Mouse (Mus musculus) heart, adult 10 weeks (tissue): ENCODE measurements around the gene Slc26a3. TPM values are rescaled to one million over a fixed set of nuclear protein-coding genes. Genes with fewer than 3 reads are reported as not detected.

Experiments
- polyA plus RNA-seq: library from polyadenylated mRNA; stranded (reverse); fragments of 350-450 nt; fragmentation: Illumina TruSeq; extraction: RNeasy Lipid Tissue Mini Kit (QIAGEN cat#74804); gene quantifications from one replicate; pipeline ENCODE4 v1.2.3, GENCODE M21; 2014; ENCODE audit warnings: low read depth, low replicate concordance

The Slc26a3 gene
- polyA plus RNA-seq = 2.2 TPM

DNA sequence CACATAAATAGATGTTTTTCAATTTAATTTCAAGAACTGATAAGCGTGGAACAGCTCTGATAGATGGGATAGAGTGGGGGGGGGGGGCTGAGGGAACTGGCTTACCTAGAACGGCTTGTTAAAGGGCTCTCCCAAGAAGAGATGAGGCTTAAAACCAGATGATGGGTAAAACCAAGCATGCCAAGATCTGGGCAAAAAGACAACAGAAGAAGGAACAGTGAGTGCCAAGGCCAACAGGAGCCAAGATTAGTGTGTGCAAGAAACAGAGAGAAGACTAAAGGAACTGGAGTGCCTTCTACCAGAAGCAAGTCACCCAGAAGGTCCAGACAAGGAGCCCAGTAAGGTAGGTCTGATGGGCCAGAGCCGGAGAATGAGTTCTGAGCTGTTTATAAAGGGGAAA lies at the start of gene Slc26a3:
Slc26a3 (plus strand) TSS at position 301 of the 400 bp plus-strand sequence.

DNA sequence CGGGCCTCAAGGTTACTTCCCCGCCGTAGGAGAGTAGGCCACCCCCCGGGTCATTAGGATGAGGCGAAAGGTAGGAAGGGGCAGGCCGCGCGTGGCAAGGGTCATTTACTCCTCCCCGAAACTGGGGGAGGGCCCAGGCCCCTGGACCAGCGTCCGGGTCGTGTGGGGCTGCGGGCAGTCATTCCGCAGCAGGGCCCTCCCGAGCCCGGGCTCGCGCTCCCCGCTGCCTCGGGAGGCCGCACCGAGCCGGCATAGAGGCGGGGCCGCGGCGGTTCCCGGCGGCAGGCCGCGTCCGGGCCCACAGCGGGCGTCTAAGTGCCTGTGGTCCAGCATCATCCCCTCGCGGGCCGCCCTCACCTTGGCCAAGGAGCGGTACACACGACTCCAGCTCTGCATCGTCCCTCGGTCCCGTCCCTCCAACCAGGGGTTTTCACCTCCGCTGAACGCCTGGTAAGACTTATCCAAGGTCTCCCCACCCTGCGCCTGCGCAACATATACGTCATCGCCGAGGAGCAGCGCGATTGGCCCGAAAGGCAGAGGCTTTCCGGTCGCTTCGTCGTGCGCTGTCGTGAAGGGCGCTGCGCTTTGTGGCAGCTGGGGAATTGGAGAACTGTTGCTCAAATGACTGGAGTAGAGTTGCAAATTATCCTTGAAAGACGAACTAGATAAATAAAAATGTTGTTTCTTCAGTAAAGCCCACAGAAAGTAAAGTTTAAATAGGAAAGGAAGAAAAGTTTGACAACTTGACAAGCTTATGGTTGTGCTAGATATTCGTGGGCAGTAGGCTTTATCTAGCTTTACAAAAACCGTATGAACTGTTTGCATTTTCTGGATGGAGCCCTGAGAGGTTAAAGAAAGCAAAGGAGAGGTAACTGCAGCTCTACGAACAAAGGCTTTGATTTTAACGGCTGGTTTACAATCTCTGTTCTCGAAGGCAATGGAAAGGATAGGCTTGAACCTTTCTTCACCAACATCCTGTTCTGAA lies 39.4 kb upstream of the Slc26a3 start, which contains the start of gene Dld:
Dld (minus strand) TSS at position 510 of the 985 bp plus-strand sequence.

DNA sequence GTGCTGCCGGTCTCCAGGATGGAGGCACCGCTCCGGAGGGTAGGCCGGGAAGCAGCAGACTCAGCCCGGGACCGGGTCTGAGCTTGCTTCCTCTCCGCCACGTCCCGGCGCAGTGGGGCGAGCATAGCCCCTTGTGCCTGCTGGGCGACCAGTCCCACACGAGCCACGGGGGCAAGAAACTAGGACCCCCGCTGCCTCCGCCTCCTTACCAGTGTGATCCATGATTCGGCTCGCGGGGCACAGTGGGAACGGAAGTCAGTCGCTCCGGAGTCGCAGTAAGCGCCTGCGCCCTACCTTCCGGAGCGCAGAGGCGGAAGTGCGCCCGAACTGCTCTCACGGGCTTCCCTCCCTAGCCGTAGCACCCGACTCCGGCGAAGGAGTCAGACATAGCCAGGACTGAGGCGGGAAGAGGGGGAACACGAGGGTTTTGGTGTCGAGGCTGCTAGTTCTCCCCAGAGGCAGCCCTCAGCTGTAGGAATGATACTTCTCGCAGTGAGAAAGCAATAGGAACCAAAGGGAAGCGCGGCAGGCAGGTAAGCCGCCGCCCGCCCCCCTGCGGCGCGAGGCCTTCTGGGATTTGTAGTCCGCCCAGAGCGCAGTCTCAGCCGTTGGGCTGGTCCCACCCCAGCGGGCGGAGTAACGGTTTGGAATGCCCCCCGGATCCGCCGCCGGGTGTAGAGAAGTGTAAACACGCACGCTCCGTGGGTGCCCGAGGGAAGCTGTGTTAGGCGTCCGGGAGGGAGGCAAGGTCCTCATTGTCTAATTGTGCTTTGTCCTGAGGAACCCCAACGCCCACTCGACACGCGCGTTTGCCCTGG lies 108.9 kb downstream of the Slc26a3 start, which contains the start of gene Cbll1:
Cbll1 (minus strand) TSS at position 303 of the 818 bp plus-strand sequence.

Other genes starting within 250 kb of the Slc26a3 start
- not detected for gene Gm6993, start 150.1 kb upstream of the Slc26a3 start, polyA plus RNA-seq
- 41.0 TPM for gene Lamb1, start 125.6 kb upstream of the Slc26a3 start, polyA plus RNA-seq
- gene Dld, start 39.4 kb upstream of the Slc26a3 start, polyA plus RNA-seq = 425 TPM
- 6.7 TPM for gene Cbll1, start 108.7 kb downstream of the Slc26a3 start, polyA plus RNA-seq
- not detected for gene Slc26a4, start 169.1 kb downstream of the Slc26a3 start, polyA plus RNA-seq
- gene Bcap29, start 243.8 kb downstream of the Slc26a3 start, polyA plus RNA-seq = 50.2 TPM